Mouse (Mus musculus): ENCODE data around the gene Mical3. TPM values are rescaled to one million over a fixed set of nuclear protein-coding genes. Genes with fewer than 3 reads are reported as not detected.

Mical3 gene
- polyA plus RNA-seq, 1 experiment from 2014 or later = 15.3 TPM

DNA sequence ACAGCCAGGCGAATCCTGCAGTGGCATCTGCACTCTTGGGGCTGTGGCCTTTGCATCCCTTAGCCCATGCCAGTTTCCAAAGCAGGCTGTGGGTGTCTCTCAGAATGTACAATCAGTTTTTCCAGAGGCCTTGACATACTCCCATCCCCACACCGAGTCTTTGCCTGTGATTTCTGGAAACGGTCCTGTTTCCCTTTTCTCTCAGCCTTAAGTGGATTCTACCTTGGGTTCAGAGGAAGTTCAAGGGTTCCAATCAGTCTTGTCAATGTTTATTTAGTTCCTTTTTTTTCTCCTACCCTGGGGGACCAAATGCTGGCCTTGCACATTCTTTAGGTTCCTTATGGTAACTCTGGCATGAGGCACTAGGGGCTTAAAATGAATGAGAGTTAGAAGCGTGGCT lies 16.0 kb upstream of the Mical3 start:
- DNase-seq (ENCODE audit: low spot score) = no peak

DNA sequence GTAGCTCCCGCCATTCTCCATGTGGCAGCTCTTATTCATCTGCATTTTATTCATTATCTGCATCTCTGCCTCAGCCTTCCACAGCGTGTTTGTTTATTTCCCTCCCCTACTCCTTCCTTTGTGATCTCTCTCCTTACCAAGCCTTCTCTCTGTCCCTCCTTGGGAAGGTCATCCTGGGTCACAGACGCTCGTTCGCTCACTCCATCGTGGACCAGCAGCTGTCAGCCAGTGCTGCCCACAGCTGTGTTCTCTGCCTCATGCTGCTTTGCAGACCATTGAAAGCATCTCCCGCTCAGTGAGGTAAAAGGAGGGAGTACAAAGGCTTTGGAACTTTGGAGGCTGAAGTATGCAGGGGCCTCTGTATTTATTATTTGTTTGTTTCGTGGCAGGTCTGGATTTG lies 15.1 kb upstream of the Mical3 start:
- no peak for DNase-seq (ENCODE audit: low spot score)

GRCm38 (mm10) chr6:121145010-121145604 lies 14.3 kb upstream of the Mical3 start:
- DNase-seq (ENCODE audit: low spot score) = no peak

DNA sequence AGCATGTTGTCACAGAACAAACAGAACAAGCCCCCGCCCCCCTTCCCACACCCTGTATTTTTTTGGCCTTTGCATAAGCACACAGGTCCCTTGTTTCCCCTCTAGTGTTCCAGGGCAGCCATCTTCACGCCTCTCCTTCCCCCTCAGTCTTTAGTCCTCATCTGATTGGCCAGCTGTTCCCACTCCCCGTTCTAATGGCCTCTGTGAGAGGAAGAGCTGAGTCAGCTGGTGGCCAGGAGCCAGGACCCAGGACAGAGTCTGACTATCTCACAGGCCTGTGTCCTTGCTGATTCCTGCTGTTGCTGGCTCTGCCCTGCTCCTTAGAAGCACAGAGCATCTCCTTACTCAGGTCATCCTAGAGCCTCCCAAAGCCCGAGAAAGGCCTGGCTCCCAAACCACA lies 13.3 kb upstream of the Mical3 start:
- DNase-seq (ENCODE audit: low spot score) = no peak

- DNase-seq (ENCODE audit: low spot score) = no peak
Observed at GRCm38 (mm10) chr6:121143439-121143838, 12.6 kb upstream of the Mical3 start.

GRCm38 (mm10) chr6:121142298-121142697 lies 11.5 kb upstream of the Mical3 start:
- DNase-seq (ENCODE audit: low spot score) = no peak

GRCm38 (mm10) chr6:121139271-121139670 lies 8.5 kb upstream of the Mical3 start:
- DNase-seq (ENCODE audit: low spot score) = no peak

GRCm38 (mm10) chr6:121138338-121139040 lies 7.7 kb upstream of the Mical3 start:
- DNase-seq (ENCODE audit: low spot score) = no peak

- no peak for DNase-seq (ENCODE audit: low spot score)
Observed at GRCm38 (mm10) chr6:121137222-121137621, 6.4 kb upstream of the Mical3 start.

DNA sequence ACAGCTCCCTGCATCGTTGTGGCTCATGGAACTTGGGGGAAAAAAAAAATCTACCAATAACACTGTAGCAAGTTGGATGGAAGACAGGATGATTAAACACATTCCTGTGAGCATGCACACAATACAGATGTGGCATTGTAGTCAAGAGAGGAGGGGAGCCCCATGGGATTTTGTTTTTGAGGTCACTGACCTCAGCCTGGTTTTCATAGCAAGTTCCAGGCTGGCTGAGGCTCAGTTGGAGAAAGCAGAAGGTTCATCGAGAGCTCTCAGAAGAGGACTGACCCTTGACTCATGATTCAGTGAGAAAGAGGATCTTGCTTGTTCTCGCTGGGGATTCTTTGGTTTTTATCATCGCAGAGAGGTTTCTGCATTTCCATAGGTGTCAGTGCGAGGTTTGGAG lies 4.1 kb upstream of the Mical3 start:
- no peak for DNase-seq (ENCODE audit: low spot score)

DNA sequence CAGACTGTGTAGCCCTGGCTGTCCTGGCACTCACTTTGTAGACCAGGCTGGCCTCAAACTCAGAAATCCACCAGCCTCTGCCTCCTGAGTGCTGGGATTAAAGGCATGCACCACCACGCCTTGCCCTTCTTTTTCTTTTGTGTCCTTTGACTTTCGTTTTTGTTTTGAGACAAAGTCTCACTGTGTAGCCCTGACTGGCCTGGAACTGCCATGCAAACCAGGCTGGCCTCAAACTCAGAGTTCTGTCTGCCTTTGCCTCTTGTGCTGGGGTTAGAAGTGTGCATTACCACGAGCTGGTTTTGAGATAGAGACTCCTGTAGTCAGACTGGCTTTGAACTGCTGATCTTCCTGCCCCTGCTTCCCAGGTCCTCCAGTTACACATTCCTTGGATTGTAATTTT lies 3.5 kb upstream of the Mical3 start:
- DNase-seq (ENCODE audit: low spot score) = no peak

DNA sequence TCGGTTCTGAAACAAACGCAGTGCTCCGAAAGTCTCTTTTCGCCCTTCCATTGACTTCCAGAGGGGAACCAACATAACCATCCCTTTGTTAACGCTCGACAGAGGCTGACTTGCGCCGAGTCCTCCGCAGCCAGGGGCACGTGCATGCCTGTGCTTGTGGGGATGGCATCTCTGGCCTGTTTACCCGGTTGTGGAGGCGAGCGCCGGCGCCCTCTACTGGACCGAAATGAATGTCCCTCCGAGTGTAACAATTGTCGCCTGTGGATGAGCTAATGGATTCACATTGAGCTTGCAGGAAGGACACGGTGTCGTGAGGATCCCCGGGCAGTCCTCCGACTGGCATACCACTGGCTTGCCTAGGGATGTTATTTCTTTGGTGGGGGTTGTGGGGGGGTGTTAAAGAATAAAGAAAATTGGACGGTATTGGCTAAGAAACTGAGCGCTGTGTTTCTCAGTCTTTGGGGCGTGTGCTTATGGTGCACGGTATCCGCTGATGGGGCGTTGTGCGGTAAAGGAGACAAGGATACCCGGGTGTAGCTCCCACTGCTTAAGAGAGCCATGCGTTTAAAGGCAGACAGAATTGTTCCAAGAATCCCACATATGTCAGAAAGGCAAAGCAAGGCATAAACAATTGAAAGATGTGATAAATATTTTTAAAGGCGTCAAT lies 627 bp downstream of the Mical3 start:
- DNase-seq (ENCODE audit: low spot score) = peak; percentile 89

DNA sequence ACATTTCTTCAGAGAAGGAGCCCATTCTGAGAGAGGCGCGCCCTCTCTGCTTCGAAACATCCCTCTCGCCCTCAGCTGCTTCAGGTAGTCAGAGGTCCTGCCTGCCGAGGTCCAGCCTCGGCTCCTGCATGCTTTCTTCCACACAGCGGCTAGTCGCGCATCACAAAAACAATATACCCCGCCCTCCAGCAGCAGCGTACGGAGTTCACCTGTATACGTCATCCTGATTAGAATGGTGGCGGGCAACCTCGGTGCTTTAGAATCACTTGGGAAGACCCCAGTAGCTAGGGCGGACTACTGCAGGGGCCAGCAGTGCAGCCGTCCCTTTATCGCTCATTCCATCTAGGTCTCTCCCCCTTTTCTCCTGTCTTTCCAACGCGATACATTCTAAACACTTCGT lies 1.3 kb downstream of the Mical3 start:
- no peak for DNase-seq (ENCODE audit: low spot score)

GRCm38 (mm10) chr6:121128736-121129135 lies 2.1 kb downstream of the Mical3 start:
- no peak for DNase-seq (ENCODE audit: low spot score)

DNA sequence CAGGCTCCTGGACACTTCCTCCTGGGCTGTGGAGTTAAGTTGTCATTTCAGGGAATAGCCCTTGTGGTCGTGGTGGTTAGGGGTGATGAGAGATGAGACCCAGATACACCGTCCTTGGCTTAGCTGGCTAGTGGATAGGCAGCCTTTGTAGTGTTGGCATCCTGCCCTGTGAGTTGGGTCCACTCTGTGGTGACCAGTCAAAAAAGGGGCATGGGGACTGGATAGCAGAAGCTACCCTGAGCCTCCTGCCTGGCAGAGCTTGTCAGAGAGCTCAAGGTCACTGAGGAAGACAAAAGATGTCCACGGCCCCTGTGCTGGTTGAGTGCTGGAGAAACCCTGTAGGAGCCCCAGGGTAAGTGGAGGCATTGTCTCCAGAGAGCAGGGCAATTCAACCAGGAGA lies 3.1 kb downstream of the Mical3 start:
- no peak for DNase-seq (ENCODE audit: low spot score)

DNA sequence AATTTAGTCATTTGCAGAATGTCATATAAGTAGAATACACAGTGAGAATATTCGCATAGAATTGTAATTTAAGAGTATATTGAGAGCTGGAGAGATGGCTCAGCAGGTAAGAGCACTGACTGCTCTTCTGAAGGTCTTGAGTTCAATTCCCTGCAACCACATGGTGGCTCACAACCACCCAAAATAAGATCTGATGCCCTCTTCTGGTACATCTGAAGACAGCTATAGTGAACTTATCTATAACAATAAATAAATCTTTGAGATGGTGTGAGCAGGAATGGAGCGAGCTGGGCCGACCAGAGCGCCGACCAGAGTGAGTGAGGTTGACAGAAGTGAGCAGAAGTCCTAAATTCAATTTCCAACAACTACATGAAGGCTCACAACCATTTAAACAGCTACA lies 4.6 kb downstream of the Mical3 start:
- no peak for DNase-seq (ENCODE audit: low spot score)

- no peak for DNase-seq (ENCODE audit: low spot score)
Observed at GRCm38 (mm10) chr6:121122739-121123241, 8.0 kb downstream of the Mical3 start.

- DNase-seq (ENCODE audit: low spot score) = no peak
Observed at GRCm38 (mm10) chr6:121120776-121121175, 10.0 kb downstream of the Mical3 start.

DNA sequence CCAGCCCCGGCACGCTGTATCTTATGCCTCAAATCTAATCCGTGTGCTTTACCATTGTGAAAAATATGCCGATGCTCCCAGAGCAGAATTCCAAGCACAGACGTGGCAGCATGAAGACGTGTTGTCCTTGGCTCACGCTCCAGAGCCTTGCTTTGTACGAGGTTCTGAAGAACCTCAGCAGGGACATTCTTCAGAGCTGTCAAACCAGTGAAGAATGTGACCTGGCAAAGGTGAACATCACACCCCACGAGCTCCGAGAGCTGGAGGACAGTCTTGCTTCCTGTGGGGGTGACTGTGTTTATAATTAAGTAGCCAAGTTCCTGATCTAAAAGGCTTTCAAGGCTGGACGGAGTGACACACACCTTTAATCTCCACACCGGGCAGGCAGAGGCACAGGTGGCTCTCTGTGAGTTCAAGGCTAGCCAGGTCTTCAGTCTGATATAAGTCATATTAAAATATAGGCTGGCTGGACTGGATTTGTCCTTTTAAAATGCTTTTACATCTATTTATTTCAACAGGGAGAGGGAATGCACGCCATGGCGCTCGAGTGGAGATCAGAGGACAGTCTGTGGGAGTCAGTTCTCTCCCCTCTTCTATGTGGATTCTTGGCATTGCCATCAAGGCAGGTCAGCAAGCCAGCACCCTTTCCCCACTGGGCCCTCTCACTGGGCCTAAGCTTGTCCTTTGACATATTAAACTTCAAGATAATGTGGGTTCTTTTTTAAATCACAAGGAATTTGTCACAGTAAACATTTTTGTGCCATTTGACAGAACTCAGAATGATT lies 12.6 kb downstream of the Mical3 start:
- DNase-seq (ENCODE audit: low spot score) = no peak

GRCm38 (mm10) chr6:121117142-121117541 lies 13.7 kb downstream of the Mical3 start:
- no peak for DNase-seq (ENCODE audit: low spot score)

- no peak for DNase-seq (ENCODE audit: low spot score)
Observed at GRCm38 (mm10) chr6:121116434-121116833, 14.4 kb downstream of the Mical3 start.
